Mouse (Mus musculus) retina, adult 2 months (tissue): ENCODE data around the gene Rras2.

Experiments used
- DNase-seq: peaks from one replicate; pipeline ENCODE4 v3.0.0-alpha.2; 2012; ENCODE audit warnings: low read depth, low spot score

The Rras2 gene

DNA sequence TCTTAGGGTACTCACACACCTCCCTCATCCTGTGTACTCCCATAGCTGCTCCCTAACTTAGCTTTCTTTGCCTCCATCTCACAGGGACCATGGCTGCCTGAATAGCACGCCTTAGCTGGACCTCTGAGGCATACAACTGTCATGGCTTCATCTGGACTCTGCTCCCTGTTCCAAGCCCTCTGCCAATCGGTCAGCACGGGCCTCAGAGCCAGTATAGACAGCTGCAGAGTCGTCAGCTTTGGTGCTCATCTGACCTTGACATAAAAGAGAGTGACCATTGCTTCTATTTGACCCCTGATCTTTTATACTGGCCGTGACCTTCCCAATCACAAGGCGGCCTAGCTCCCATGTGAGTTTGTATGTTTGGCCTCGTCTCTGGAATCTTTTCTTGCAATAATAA, 43.4 kb downstream of the Rras2 start:
- no peak for DNase-seq

DNA sequence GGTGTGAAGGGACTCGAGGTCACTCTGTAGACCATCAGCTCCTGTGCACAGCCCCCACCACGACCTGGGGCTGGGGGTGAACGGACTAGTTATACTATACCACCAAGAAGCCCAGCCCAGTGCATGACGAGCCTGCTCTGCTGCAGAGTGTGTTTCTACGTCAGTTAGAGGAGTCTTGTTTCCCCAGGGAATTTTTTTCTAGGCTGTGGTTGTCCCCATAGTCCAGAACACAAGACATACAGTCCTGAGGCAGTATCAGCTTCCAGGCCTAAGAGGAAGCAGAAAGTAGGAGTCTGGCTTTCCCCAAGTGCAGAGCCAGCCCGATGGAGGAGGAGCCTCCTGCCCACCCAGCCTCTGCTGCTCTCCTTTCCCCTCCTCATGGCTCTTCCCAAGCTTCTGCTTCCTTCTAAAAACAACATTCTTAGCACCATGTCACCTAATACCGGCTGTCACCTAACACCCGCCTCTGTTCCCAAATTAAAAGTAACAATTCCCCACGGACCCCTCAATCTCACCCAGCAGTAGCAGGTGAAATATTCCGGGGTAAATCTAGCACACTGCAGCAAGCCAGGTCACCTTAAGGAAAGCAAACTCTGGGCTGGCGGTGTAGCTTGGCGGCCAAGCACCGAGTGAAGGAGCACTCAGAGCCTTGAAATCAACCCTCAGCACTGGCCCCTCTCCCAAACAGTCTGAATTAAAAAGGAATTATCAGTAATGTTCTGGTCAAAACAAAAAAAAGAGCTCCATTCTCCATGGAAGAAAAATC, 45.5 kb downstream of the Rras2 start:
- no peak for DNase-seq

DNA sequence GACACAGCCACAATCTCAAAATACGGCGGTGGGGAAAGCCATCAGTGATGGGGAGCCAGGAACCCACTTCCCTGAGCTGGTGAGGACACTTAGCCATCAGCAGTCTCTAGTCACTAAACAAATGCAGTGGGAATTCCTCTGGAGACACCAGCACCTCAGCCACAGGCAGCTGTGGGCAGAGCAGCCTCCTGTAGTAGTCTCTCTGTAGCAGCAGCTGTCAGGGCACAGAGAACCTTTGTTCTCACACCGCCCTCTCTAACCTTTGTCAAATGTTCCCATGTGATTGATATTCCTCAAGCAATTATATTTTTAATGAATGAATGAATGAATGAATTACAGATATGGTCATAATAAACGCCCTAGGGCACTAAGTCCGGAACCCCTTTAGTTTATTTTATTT, 46.2 kb downstream of the Rras2 start:
- no peak for DNase-seq

DNA sequence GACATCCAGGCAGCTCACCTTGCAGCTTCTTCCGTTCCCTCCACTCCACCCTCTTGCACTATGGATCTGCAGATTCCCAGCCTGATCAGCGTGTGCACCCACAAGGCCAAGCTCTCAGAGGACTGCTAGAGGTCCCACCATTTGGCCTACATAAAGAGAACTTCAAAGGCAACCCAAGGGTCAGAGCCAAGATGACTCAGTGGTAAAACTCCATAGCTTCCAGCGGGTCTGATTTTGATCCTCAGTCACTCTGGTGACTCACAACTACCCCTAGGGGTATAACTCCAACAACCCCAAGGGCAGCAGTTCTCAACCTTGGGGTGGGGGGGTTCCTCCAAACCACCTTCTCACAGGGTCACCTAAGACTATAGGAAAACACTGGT, 47.1 kb downstream of the Rras2 start:
- no peak for DNase-seq

DNA sequence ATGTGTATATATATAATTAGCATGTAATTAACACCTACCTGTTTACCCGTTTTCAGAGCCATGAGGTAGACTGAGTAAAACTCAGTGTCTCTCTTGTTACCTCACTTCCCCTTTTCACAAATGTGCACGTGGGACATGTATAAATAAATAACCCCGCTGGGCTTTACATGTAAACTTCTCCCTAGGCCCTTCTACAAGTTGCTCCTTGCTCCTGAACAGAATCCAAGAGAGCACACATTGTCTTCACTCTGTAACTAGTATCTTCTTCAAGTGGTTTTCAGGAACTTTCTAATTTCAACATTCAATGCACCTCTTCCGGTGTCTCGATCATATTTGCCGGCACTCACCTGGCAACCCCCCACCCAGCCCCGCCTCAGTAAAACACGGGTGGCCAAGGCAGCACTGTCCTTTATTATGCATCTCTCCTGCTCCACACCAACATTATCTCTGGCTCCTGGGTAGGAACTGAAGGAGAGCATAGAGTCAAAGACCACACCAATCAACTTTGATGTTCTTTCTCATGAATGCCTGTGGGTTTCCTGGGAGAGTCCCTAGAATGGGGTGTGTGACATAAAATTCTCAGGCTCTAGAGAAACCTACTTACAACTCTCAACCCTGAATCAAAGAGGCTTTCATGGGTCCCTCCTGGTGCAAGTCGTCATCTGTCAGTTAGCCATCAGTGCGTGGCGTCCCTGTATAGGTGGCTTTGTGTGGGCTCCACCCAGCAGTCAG, 47.7 kb downstream of the Rras2 start:
- no peak for DNase-seq

DNA sequence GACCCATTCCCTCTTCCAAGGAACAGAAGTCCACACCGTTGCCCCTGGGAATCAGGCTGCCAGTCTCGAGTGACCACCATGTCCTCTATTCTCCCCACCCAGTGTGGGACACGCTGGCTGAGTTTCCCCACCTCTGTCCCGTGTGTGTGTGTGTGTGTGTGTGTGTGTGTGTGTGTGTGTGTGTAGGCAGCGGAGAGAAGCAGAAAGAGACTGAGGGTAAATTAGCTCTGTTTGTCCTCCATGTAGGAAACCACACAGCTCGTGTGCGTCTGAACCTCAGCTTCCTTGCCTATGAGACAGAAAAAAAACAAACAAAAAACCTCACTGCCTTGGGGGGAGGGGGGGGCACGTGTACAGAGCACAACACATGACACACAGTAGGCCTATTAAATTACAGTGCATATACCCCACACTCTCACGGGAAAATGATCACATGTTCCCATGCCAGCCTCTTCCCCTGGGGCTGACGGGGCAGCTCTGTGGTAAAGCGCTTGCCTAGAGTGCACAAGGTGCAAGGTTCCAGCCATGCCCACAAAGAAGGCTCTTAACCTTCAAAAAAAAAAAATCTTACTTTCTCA, 48.5 kb downstream of the Rras2 start:
- no peak for DNase-seq

DNA sequence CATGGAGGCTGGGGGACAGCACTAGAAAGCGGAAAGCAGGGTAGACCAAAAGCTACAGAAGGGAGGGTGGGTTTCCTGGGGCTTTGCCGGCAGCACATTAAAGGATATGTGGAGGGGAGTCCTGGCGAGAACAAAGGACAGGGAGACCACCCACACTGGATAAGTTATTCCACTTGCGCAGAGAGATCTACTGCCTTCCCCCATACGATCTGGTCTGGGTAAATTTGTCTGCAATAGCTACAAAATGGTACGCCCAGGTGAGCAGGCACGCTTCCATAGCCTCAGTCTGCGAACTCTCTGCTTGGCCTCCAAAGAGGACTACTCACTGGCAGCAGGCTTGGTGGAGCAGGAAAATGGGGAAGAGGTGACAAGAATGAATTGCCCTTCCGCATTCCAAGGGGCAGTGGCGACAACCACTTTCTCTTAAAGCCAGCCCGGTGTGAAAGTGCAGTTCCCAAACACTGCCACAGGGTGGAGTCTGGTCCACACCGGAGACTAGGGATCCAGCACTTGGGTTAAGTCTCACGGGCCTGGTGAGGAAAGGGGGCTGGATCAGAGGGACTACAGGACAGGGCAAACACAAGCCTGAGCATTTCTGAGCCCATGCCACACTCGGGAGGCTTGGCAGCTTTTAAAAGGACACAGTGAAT, 50.9 kb downstream of the Rras2 start:
- peak; percentile 50 for DNase-seq

DNA sequence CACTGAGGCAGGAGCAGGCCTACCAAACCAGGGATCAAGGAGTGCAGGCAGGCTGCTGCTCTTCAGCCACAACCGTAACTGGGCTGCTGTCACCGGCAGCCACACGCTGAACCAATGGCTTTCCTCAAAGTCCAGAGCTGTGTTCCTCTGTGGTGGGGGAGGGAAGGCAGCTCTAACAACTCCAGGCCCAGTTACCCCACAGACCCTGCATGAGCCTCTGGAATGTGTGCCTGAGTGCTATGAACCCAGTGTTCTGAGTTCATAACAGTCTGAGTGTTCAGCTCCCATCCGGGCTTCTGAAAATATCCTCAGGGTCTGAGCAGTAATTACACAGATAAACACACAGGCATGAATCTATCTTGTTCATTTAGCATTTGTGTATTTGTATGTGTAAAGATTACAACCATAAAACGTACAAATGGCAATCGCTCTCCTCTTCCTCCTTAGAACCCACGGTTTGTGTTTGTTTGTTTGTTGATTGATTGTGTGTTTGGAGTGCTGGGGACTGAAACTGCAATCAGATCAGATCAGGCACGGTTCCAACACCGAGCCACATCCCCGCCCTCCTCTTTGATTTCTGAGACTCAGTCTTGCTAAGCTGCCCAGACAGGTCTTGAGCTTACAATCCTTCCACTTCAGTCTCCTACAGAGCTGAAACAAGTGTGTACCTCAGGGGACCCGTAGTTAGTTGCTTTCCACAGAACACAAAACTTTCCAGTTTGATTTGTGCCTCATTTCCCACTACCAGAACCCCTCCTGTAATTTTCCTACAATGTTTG, 52.0 kb downstream of the Rras2 start:
- no peak for DNase-seq

DNA sequence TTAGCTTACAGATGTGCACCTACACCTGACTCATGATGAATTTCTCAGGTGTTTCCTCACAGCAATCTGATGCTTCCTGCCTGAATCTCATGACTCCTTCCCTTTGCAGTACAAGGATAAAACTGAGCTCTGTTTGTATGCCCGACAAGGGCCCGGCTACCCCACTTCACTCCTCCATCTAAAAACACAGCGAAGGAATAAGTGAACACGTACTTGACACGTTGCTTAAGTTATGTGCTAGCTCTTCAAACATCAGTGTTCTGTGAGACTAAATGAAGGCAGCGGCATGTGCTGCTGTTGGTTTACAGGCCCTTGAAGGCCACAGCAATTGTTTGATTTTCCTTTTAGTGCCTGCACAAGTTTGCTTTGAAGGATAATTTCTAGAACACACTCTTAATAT, 53.6 kb downstream of the Rras2 start:
- DNase-seq, result no peak

DNA sequence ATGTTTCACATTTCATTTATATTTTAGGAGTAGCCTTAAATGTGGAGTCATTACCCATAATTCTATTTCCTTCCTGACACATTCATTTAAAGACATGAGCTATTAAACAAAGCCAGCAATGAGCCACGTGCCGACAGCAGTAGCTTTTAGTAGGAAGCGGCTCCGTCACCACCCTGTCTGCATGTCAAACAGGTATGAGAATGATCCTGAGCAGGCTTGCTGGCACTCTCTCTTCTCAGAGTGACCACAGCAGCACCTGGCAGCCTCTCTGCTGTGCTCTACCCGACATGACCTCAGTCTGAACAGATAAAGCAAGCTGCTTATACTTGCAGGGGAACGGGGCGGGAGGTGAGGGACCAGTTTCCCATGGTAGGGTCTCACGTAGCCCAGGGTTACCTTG, 54.0 kb downstream of the Rras2 start:
- no peak for DNase-seq

DNA sequence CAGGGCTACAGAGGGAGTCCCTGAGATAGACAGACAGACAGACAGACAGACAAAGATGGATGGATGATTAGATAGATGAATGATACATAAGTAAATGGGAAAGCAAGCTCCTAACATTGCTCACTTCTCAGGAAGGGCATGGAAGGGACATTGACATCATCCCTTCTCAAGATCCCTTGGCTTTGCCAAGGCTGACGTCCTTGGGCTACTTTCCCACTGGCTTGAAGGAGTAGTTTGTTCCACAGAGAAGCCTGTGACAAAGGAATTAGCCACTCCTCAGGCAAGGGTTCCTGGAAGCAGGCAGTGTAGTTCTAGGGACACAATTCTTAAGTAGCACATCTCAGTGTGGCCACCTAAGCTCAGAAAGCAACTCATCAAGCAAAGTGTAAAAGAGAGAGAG, 55.1 kb downstream of the Rras2 start:
- DNase-seq, result no peak

DNA sequence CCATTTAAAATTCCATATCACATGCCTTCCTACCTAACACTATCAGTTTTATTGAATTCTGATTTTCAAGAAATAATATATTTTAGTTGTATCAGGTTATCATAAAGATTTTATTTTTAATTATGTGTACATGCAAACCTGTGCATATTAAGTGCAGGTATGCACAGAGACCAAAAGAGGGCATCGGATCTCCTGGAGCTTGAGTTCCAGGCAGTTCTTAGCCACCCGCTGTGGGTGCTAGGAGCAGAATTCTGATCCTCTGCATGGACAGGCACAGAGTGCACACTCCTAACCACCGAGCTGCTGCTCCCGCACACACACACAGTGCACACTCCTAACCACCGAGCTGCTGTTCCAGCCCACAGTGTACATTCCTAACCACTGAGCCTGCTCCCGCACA, 57.1 kb downstream of the Rras2 start:
- no peak for DNase-seq

DNA sequence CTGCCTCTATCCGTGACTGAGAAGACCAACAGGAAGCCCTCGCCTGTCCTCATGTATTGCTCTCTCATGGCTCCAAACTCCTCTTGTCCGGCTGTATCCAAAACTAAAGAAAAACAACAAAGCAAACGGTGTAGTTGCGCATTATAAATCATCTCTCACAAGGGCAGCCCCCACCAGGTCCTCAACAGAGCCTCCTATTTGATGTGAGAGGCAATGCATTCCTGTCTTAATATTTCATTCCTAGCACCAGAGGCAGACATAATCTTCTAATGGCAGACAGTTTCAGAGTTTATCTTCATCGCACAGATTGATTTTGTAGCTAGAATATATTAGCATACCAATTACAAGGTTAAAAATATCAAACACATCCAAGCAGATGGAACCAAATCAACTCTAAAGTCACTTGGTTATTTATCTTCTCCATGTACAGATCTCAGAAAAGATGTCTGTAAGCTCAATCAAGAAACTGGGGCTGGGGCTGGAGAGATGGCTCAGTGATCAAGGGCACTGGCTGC, 58.6 kb downstream of the Rras2 start:
- no peak for DNase-seq

DNA sequence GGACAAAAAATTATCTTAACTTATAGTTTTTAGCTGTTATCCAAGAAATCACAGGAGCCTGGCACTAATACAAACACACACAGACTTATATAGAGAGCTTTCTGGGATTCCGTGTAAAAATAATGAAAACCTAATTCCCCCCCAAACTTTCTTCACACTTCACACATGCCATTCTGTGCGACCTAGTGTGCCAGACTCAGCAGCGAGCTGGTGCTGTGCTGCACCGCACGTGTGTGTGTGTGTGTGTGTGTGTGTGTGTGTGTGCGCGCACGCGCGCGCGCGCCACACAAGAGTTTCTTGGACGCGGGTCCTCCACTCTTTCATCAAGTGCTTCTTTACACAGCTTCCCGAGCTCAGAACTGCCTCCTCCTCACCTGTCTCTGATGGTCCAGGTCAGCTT, 59.4 kb downstream of the Rras2 start:
- DNase-seq, result no peak

DNA sequence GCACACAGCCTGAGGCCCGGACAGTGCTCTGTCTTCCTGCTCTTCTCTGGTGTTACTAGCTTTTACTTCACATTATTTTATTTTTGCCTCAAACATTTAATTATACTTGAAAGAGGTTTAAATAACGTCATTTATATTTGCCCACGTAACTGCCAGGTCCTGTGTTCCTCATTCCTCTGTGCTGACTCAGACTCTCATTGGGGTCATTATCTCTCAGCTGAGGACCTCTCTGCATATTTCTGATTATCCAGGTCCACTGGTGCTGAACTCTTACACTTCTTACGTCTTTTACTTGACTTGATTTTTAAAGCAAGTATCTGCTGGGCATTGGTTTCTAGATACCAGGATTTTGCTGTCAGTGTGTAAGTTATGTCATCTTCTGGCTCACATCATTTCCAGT, 63.9 kb downstream of the Rras2 start:
- DNase-seq, result no peak

DNA sequence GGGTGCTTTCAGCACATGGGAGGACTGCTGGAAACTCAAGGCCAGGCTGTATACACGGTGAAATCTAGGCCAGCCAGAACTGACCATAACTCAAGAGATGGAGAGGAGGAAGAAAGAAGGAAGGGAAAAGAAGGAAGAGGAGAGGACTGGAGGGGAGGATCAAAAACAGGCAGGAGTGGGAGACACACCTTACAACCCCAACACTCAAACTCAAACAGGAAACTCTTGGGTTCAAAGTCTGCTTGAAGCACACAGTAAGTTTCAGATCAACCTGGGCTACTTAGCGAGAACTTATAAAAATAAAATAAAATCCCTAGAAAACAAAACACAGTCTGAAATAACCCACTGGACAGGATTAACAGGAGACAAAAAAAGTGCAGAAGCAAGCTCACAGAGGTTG, 71.8 kb downstream of the Rras2 start:
- DNase-seq, result no peak

DNA sequence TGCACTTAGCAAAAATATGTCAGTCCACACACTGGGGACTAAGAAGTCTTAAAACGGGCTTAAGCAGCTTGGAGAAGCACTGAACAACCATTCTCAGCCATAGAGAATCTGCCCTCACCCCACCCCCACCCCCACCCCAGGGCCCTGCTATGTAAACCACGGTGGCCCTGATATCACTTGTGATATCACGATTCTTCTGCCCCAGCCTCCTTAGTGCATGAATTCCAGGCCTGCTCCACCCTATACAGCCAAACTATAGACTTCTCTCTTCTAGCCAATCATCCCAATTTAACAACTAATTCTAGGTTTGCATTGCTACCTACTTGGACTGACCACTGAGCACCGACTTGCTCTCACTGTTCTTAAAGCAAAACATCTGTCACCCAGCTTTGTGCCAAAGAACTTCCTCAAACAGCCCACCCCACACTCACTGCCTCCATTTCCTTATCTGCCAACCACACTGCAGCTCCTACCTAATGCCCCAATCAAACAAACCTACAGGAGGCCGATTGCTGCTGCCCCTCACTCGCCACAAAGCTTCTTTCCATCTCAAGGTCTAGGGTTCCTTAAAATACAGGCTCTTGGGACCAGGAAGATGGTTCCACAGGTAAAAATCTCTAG, 73.5 kb downstream of the Rras2 start:
- no peak for DNase-seq

DNA sequence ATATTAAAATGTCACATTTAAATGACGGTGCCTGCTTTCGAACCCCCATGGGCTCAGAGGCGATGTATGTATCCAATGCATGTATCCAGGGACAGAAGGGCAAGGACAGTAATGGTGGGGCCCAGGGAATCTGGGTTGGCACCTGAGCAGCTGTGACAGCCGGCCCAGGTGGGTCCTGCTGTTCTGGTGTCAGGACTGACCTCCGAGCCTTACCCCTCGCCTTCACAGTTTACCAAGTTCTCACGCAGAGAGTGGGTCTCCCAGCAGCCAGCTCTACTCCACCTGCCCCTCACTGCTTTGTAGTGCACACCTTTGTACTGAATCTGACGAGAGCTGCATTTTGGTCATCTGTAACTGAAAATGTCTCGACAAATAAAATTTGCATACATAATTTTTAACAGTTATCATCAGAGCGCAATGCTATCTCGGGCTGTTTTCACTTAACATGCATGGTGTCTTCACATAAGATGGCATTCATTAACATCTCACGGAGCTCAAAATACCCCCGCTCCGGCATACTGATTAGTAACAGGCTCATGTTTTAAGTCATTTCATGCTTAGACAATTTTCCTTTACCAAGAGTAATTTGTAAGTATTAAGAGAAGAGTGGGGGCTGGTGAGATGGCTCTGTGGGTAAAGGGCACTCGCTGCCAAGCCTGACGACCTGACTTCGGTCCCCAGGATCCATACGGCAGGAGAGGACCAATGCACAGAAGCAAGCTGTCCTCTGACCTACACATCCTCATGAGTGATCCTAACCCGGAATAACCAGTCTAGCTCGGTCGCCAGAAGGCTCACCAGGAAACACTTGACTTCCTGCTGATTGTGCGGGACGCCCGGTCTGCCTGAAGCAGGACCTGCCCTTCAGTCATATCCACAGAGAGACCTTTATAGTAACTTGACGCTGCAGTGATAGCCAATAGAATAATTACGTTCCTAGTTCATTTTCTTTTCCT, 74.3 kb downstream of the Rras2 start:
- no peak for DNase-seq

DNA sequence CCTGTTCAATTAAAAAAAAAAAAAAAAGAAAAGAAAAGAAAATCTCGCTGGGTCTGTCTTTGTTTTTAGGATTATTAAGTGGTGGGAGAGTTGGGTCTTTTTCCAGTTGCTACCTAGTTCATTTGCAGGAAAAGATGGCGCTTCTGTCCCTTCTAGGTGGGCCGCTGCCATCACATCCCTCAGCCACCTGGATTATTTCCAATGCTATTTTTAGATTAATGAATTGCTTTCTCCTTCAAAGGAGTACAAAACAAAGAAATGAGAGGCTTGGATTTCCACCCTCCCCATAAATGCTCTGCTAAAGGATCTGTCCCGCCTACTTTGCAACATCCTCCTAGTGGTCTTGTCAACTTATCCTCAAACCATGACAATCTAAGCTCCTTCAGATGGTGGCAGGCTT, 76.2 kb downstream of the Rras2 start:
- no peak for DNase-seq

DNA sequence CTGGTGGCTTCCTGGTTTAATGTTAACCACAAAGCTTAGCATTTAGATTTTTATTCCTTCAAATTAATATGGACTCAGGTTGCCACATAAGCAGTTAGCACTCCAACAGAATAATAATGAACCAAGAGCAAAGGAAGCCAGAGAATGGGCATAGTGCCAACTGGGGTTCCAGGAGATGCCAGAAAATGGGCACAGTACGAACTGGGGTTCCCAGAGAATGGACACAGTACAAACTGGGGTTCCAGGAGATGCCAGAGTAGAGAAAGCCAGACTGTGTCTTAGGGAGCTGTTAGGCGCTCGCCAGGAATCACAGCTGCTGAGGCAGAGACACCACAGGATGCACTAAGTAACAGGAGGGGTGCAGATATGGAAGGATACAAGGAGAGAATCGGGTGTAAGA, 80.3 kb downstream of the Rras2 start:
- DNase-seq, result no peak
